Mouse (Mus musculus): ENCODE measurements at regions not wholly inside any gene's neighbourhood (a gene's known extent, or its start where the extent isn't known, plus 50 kb on each side); places are given as distances from the start of the nearest gene placed in this dataset.

GRCm38 (mm10) chr9:32010953-32011770 lies 97.9 kb upstream of the Barx2 start:
- DNase-seq: peak in 1 of 2 experiments; percentile 11
- no peak for TF ChIP-seq POLR2A (IDR thresholded peaks at IDR 0.05; ENCODE audit: borderline replicate concordance, insufficient read depth, low read length)
- TF ChIP-seq CTCF (IDR thresholded peaks at IDR 0.05; ENCODE audit: borderline replicate concordance, insufficient read depth, low read depth, low read length): no peak
- no peak overlapping the region for H3K4me3 ChIP-seq (replicated peaks; ENCODE audit: insufficient read depth, low read depth, low read length)
- peaks cover 2% of the 10 kb centered on the region; the same call in 1 of the 2 replicates for H3K27me3 ChIP-seq (ENCODE audit: control insufficient read depth, insufficient read depth, low read length)
- no peak overlapping the region for H3K27ac ChIP-seq (ENCODE audit: insufficient read depth, low read length)
- 27% methylated on average over 11 of the region's 11 CpGs for WGBS
- peaks cover 3% of the 10 kb centered on the region; the same call in 1 of the 2 replicates for H3K4me1 ChIP-seq (ENCODE audit: control insufficient read depth, insufficient read depth, low read length)

GRCm38 (mm10) chr9:32016286-32016685 lies 99.7 kb upstream of the Arhgap32 start:
- WGBS: 33% methylated on average over 4 of the region's 4 CpGs
- Histone ChIP-seq H3K27ac (ENCODE audit: insufficient read depth, low read length) (no peak overlapping the region), H3K4me1 (ENCODE audit: control insufficient read depth, insufficient read depth, low read length) (no peaks in the 10 kb centered on the region), H3K4me3 (replicated peaks; ENCODE audit: insufficient read depth, low read depth, low read length) (no peak overlapping the region), H3K27me3 (ENCODE audit: control insufficient read depth, insufficient read depth, low read length) (peaks cover 1% of the 10 kb centered on the region; the same call in 1 of the 2 replicates)
- TF ChIP-seq POLR2A (IDR thresholded peaks at IDR 0.05; ENCODE audit: borderline replicate concordance, insufficient read depth, low read length): no peak
- no peak for TF ChIP-seq CTCF (IDR thresholded peaks at IDR 0.05; ENCODE audit: borderline replicate concordance, insufficient read depth, low read depth, low read length)
- DNase-seq: peak in 1 of 2 experiments; percentile 45

GRCm38 (mm10) chr9:32018020-32018419 lies 97.9 kb upstream of the Arhgap32 start:
- peak in 1 of 2 experiments; percentile 22 for DNase-seq
- TF ChIP-seq CTCF (IDR thresholded peaks at IDR 0.05; ENCODE audit: borderline replicate concordance, insufficient read depth, low read depth, low read length) (no peak), POLR2A (IDR thresholded peaks at IDR 0.05; ENCODE audit: borderline replicate concordance, insufficient read depth, low read length) (no peak)
- no peak overlapping the region for H3K27ac ChIP-seq (ENCODE audit: insufficient read depth, low read length)

GRCm38 (mm10) chr9:32019786-32020185 lies 96.2 kb upstream of the Arhgap32 start:
- Histone ChIP-seq H3K27me3 (ENCODE audit: control insufficient read depth, insufficient read depth, low read length) (peaks cover 1% of the 10 kb centered on the region; the same call in 1 of the 2 replicates), H3K4me3 (replicated peaks; ENCODE audit: insufficient read depth, low read depth, low read length) (no peak overlapping the region), H3K4me1 (ENCODE audit: control insufficient read depth, insufficient read depth, low read length) (no peaks in the 10 kb centered on the region), H3K27ac (ENCODE audit: insufficient read depth, low read length) (no peak overlapping the region)
- 90% methylated on average over 5 of the region's 5 CpGs for WGBS
- no peak for DNase-seq
- TF ChIP-seq POLR2A (IDR thresholded peaks at IDR 0.05; ENCODE audit: borderline replicate concordance, insufficient read depth, low read length) (no peak), CTCF (IDR thresholded peaks at IDR 0.05; ENCODE audit: borderline replicate concordance, insufficient read depth, low read depth, low read length) (no peak)

More at GRCm38 (mm10) chr9:32018020-32018419, 97.9 kb upstream of the Arhgap32 start:
- Histone ChIP-seq H3K4me1 (ENCODE audit: control insufficient read depth, insufficient read depth, low read length) (no peaks in the 10 kb centered on the region), H3K27me3 (ENCODE audit: control insufficient read depth, insufficient read depth, low read length) (peaks cover 1% of the 10 kb centered on the region; the same call in 1 of the 2 replicates), H3K4me3 (replicated peaks; ENCODE audit: insufficient read depth, low read depth, low read length) (no peak overlapping the region)

- WGBS: 69% methylated on average over 13 of the region's 13 CpGs
- Histone ChIP-seq H3K27ac (ENCODE audit: insufficient read depth, low read length) (no peak overlapping the region), H3K4me3 (replicated peaks; ENCODE audit: insufficient read depth, low read depth, low read length) (no peak overlapping the region), H3K4me1 (ENCODE audit: control insufficient read depth, insufficient read depth, low read length) (no peaks in the 10 kb centered on the region), H3K27me3 (ENCODE audit: control insufficient read depth, insufficient read depth, low read length) (peaks cover under 1% of the 10 kb centered on the region; the same call in 1 of the 2 replicates)
- no peak for TF ChIP-seq CTCF (IDR thresholded peaks at IDR 0.05; ENCODE audit: borderline replicate concordance, insufficient read depth, low read depth, low read length)
- TF ChIP-seq POLR2A (IDR thresholded peaks at IDR 0.05; ENCODE audit: borderline replicate concordance, insufficient read depth, low read length): no peak
- DNase-seq: no peak
Observed at GRCm38 (mm10) chr9:32020942-32021731, 94.8 kb upstream of the Arhgap32 start.

GRCm38 (mm10) chr9:32021755-32022154 lies 94.2 kb upstream of the Arhgap32 start:
- H3K4me3 ChIP-seq (replicated peaks; ENCODE audit: insufficient read depth, low read depth, low read length): no peak overlapping the region
- no peak for DNase-seq
- 70% methylated on average over 3 of the region's 3 CpGs for WGBS
- no peak for TF ChIP-seq CTCF (IDR thresholded peaks at IDR 0.05; ENCODE audit: borderline replicate concordance, insufficient read depth, low read depth, low read length)
- no peak for TF ChIP-seq POLR2A (IDR thresholded peaks at IDR 0.05; ENCODE audit: borderline replicate concordance, insufficient read depth, low read length)
- no peak overlapping the region for H3K27ac ChIP-seq (ENCODE audit: insufficient read depth, low read length)
- no peaks in the 10 kb centered on the region; the same call in 1 of the 2 replicates for H3K27me3 ChIP-seq (ENCODE audit: control insufficient read depth, insufficient read depth, low read length)
- H3K4me1 ChIP-seq (ENCODE audit: control insufficient read depth, insufficient read depth, low read length): no peaks in the 10 kb centered on the region

GRCm38 (mm10) chr9:32022996-32023395 lies 92.9 kb upstream of the Arhgap32 start:
- Histone ChIP-seq H3K4me3 (replicated peaks; ENCODE audit: insufficient read depth, low read depth, low read length) (no peak overlapping the region), H3K27me3 (ENCODE audit: control insufficient read depth, insufficient read depth, low read length) (no peaks in the 10 kb centered on the region; the same call in 1 of the 2 replicates), H3K4me1 (ENCODE audit: control insufficient read depth, insufficient read depth, low read length) (no peaks in the 10 kb centered on the region), H3K27ac (ENCODE audit: insufficient read depth, low read length) (no peak overlapping the region)
- TF ChIP-seq POLR2A (IDR thresholded peaks at IDR 0.05; ENCODE audit: borderline replicate concordance, insufficient read depth, low read length) (no peak), CTCF (IDR thresholded peaks at IDR 0.05; ENCODE audit: borderline replicate concordance, insufficient read depth, low read depth, low read length) (no peak)
- WGBS: 86% methylated on average over 10 of the region's 10 CpGs
- DNase-seq: no peak

All from cerebellum, adult 2 months (tissue).